Mouse (Mus musculus) CH12.LX (cell line): ENCODE measurements at regions not wholly inside any gene's neighbourhood (a gene's known extent, or its start where the extent isn't known, plus 50 kb on each side); places are given as distances from the start of the nearest gene placed in this dataset.

Experiments
- DNase-seq: peaks from one replicate; pipeline ENCODE4 v3.0.0-alpha.2; 2013; ENCODE audit errors: extremely low read depth
- H3K27ac ChIP-seq: 2 replicates; pipeline ENCODE4 v1.5.1; 2012; ENCODE audit warnings: low read depth, mild to moderate bottlenecking, control low read depth, moderate library complexity; ENCODE audit not compliant: insufficient read depth
- H3K27me3 ChIP-seq: replicated peaks from 2 replicates; pipeline ENCODE3; 2012; ENCODE audit warnings: inconsistent platforms
- H3K36me3 ChIP-seq, 2 experiments: replicated peaks in 1 of 2; 2 replicates each; pipeline versions ENCODE3 to v1.6.1; 2012; ENCODE audit warnings: inconsistent platforms in 1 of 2, low read length in 1 of 2, mild to moderate bottlenecking in 1 of 2, mixed read lengths in 1 of 2, moderate library complexity in 1 of 2; ENCODE audit not compliant: control insufficient read depth in 1 of 2, insufficient read depth in 1 of 2
- H3K4me1 ChIP-seq, 2 experiments: 2 replicates each; pipeline ENCODE4 v1.6.1; 2012; ENCODE audit warnings: inconsistent platforms in 1 of 2, moderate library complexity in 1 of 2; ENCODE audit not compliant: insufficient read depth in 2 of 2, control insufficient read depth in 1 of 2
- H3K4me2 ChIP-seq: 2 replicates; pipeline ENCODE4 v1.6.1; 2012; ENCODE audit warnings: low read depth, mild to moderate bottlenecking, control low read depth; ENCODE audit not compliant: poor library complexity, insufficient read depth, severe bottlenecking
- H3K4me3 ChIP-seq, 3 experiments: fragments of 150-350 bp in 1 of 3; sonication (generic) in 1 of 3; replicated peaks in 1 of 3; 2 replicates each; pipeline versions ENCODE3 to v1.5.1; 2011 to 2012; ENCODE audit warnings: low read depth in 2 of 3, low read length in 2 of 3, mild to moderate bottlenecking in 2 of 3, moderate library complexity in 2 of 3, control low read depth in 1 of 3, improper control_type of control experiment in 1 of 3, inconsistent platforms in 1 of 3, mixed read lengths in 1 of 3; ENCODE audit not compliant: poor library complexity in 1 of 3
- H3K79me2 ChIP-seq: replicated peaks from 2 replicates; pipeline ENCODE4 v1.6.1; 2012; ENCODE audit warnings: mild to moderate bottlenecking, moderate library complexity; ENCODE audit not compliant: control insufficient read depth, poor library complexity, insufficient read depth, severe bottlenecking; ENCODE audit errors: extremely low read depth
- H3K9ac ChIP-seq: 2 replicates; pipeline ENCODE4 v1.6.1; 2012; ENCODE audit warnings: low read depth, mild to moderate bottlenecking, control low read depth, moderate library complexity; ENCODE audit not compliant: insufficient read depth
- H3K9me3 ChIP-seq: replicated peaks from 2 replicates; pipeline ENCODE3; 2012; ENCODE audit warnings: low read length, inconsistent platforms, mixed read lengths
- CHD1 ChIP-seq: IDR thresholded peaks from 2 replicates; pipeline ENCODE4 v1.6.1; 2012; ENCODE audit warnings: low read depth, low read length, improper control_type of control experiment, inconsistent platforms
- CHD2 ChIP-seq: IDR thresholded peaks from 2 replicates; pipeline ENCODE4 v1.6.1; 2011; ENCODE audit warnings: low read length, improper control_type of control experiment
- CTCF ChIP-seq, 2 experiments: IDR thresholded peaks in 1 of 2; conservative IDR thresholded peaks in 1 of 2; 2 replicates each; pipeline ENCODE4 v1.5.1; 2011 to 2012; ENCODE audit warnings: low read depth in 2 of 2, low read length in 2 of 2, improper control_type of control experiment in 1 of 2, inconsistent platforms in 1 of 2, mild to moderate bottlenecking in 1 of 2, moderate library complexity in 1 of 2
- EP300 ChIP-seq: IDR thresholded peaks from 2 replicates; pipeline ENCODE4 v1.6.1; 2011; ENCODE audit warnings: low read length, improper control_type of control experiment
- GABPA ChIP-seq: IDR thresholded peaks from 2 replicates; pipeline ENCODE4 v1.6.1; 2012; ENCODE audit warnings: low read depth, low read length, improper control_type of control experiment, inconsistent platforms; ENCODE audit not compliant: insufficient replicate concordance
- HCFC1 ChIP-seq: IDR thresholded peaks from 2 replicates; pipeline ENCODE4 v1.6.1; 2012; ENCODE audit warnings: low read depth, mild to moderate bottlenecking, inconsistent platforms, low read length, improper control_type of control experiment
- IRF4 ChIP-seq: IDR thresholded peaks from 2 replicates; pipeline ENCODE4 v1.6.1; 2014; ENCODE audit warnings: low read depth, mild to moderate bottlenecking, inconsistent platforms, low read length, improper control_type of control experiment
- KAT2A ChIP-seq: IDR thresholded peaks from 2 replicates; pipeline ENCODE4 v1.6.1; 2012; ENCODE audit warnings: low read length, improper control_type of control experiment, inconsistent platforms; ENCODE audit not compliant: insufficient replicate concordance
- MAZ ChIP-seq: IDR thresholded peaks from 2 replicates; pipeline ENCODE4 v1.6.1; 2012; ENCODE audit warnings: low read depth, mild to moderate bottlenecking, inconsistent platforms, low read length, improper control_type of control experiment, moderate library complexity
- MXI1 ChIP-seq: IDR thresholded peaks from 2 replicates; pipeline ENCODE4 v1.6.1; 2011; ENCODE audit warnings: mild to moderate bottlenecking, low read depth, low read length, improper control_type of control experiment
- NELFE ChIP-seq: IDR thresholded peaks from 2 replicates; pipeline ENCODE4 v1.6.1; 2011; ENCODE audit warnings: low read depth, low read length, improper control_type of control experiment
- PAX5 ChIP-seq: IDR thresholded peaks from 2 replicates; pipeline ENCODE4 v1.6.1; 2012; ENCODE audit warnings: low read length, inconsistent platforms, mixed read lengths
- SIN3A ChIP-seq: IDR thresholded peaks from 2 replicates; pipeline ENCODE4 v1.6.1; 2012; ENCODE audit warnings: low read length, improper control_type of control experiment, inconsistent platforms
- SMC3 ChIP-seq: IDR thresholded peaks from 2 replicates; pipeline ENCODE4 v1.6.1; 2011; ENCODE audit warnings: low read depth, low read length, improper control_type of control experiment
- TBP ChIP-seq: conservative IDR thresholded peaks from 2 replicates; pipeline ENCODE4 v1.6.1; 2011; ENCODE audit warnings: low read depth, low read length, improper control_type of control experiment
- TCF12 ChIP-seq: IDR thresholded peaks from 2 replicates; pipeline ENCODE4 v1.6.1; 2014; ENCODE audit warnings: low read depth, mild to moderate bottlenecking, inconsistent platforms, low read length, improper control_type of control experiment
- UBTF ChIP-seq: IDR thresholded peaks from 2 replicates; pipeline ENCODE4 v1.6.1; 2012; ENCODE audit warnings: low read depth, mild to moderate bottlenecking, inconsistent platforms, low read length, improper control_type of control experiment, moderate library complexity
- USF2 ChIP-seq: conservative IDR thresholded peaks from 2 replicates; pipeline ENCODE4 v1.6.1; 2011; ENCODE audit warnings: low read depth, low read length, improper control_type of control experiment
- ZC3H11A ChIP-seq: IDR thresholded peaks from 2 replicates; pipeline ENCODE4 v1.6.1; 2012; ENCODE audit warnings: low read depth, mild to moderate bottlenecking, inconsistent platforms, low read length, improper control_type of control experiment
- ZKSCAN1 ChIP-seq: IDR thresholded peaks from 2 replicates; pipeline ENCODE4 v1.6.1; 2012; ENCODE audit warnings: low read depth, inconsistent platforms, low read length, improper control_type of control experiment, borderline replicate concordance
- ZNF384 ChIP-seq: IDR thresholded peaks from 2 replicates; pipeline ENCODE4 v1.6.1; 2012; ENCODE audit warnings: low read depth, low read length, improper control_type of control experiment, inconsistent platforms
- dilution Hi-C: fragments of 300-500 bp; cut with MboI; formaldehyde crosslinking; loops from 2 replicates; pipeline ENCODE4 v1.14.3; 2020; ENCODE audit warnings: low sequenced_read_pairs; ENCODE audit not compliant: extremely low pct_unique_long_range_greater_than_20kb, extremely low pct_ligation_motif_present
- in situ Hi-C: fragments of 300-500 bp; cut with MboI; formaldehyde crosslinking; loops from 3 replicates; pipeline ENCODE4 v1.14.3; 2019; ENCODE audit warnings: low sequenced_read_pairs, low pct_ligation_motif_present, low pct_unique_long_range_greater_than_20kb, mixed read lengths

DNA sequence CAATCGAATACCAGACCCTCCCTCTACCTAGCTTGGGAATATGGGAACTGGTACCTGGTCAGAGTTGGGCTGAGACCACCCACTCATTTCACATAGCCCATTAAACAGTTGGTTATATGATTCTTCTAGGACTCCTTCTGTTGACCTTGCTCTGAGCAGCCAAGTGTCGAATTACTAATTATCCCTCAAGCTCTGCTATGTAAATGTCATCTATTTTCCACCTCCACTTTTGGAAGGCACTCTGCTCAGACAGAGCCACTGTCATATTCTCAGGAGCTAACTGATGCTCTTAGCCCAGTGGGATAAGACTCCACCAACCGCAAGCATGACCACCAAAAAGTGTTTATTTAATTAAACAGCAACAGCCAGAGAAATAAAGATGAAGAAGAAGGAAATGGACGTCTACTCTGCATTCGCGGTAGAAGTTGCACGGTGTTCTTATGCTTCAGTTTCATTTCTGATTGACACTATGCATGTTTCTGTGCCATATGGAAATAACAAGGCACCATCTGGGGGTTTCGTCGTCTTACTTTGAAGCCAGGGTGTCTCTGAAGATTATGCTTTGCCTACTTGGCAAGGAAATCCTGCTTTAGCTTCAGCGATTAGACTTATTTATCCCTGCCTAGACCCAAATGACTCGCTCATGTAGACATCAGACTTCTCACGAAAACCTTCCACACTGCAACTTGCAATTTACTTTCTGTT is 206.5 kb downstream of the Csl start:
- H3K27me3 ChIP-seq, result no peaks in the 10 kb centered on the region
- in situ Hi-C loops (no loop called here), dilution Hi-C loops (no loop called here)
- no peak overlapping the region for H3K9ac ChIP-seq
- H3K4me1 ChIP-seq, result no peaks in the 10 kb centered on the region; a peak in 1 of 4 replicates
- TF ChIP-seq ZNF384, result no peak
- TF ChIP-seq NELFE, result no peak
- TF ChIP-seq CTCF (conservative IDR thresholded peaks at IDR 0.05 in 1 of 2, IDR thresholded peaks at IDR 0.05 in 1 of 2; ENCODE audit: low read depth in 2 of 2, low read length in 2 of 2), result no peak
- TF ChIP-seq HCFC1, result no peak
- no peak for TF ChIP-seq CHD1
- no peak for TF ChIP-seq GABPA
- TF ChIP-seq SIN3A, result no peak
- no peak for TF ChIP-seq KAT2A
- no peak for TF ChIP-seq SMC3
- no peak for TF ChIP-seq EP300
- TF ChIP-seq CHD2, result no peak
- no peak for TF ChIP-seq TCF12
- no peak for TF ChIP-seq UBTF
- no peak for TF ChIP-seq MXI1
- TF ChIP-seq IRF4, result no peak
- TF ChIP-seq, all 38 proteins: peak for 0
- no peaks in the 10 kb centered on the region for H3K79me2 ChIP-seq
- H3K4me3 ChIP-seq, result no peak overlapping the region
- H3K4me2 ChIP-seq, result 0 out of 2 replicates have a peak overlapping the region, but pooled peaks have one; percentile 5
- no peak overlapping the region for H3K27ac ChIP-seq
- no peaks in the 10 kb centered on the region for H3K9me3 ChIP-seq
- no peaks in the 10 kb centered on the region for H3K36me3 ChIP-seq
- no peak for DNase-seq

GRCm38 (mm10) chr10:99555021-99555420 is 204.4 kb downstream of the Csl start:
- dilution Hi-C loops, result no loop called here
- no peaks in the 10 kb centered on the region for H3K79me2 ChIP-seq
- H3K9me3 ChIP-seq, result no peaks in the 10 kb centered on the region
- no peak overlapping the region for H3K27ac ChIP-seq
- no peak overlapping the region for H3K9ac ChIP-seq
- in situ Hi-C loops, result no loop called here
- no peaks in the 10 kb centered on the region for H3K36me3 ChIP-seq
- no peak overlapping the region for H3K4me3 ChIP-seq
- H3K27me3 ChIP-seq, result no peaks in the 10 kb centered on the region
- no peaks in the 10 kb centered on the region; a peak in 1 of 4 replicates for H3K4me1 ChIP-seq
- DNase-seq, result no peak
- TF ChIP-seq MAZ (no peak), ZKSCAN1 (no peak), TBP (no peak), GABPA (no peak), USF2 (no peak), ZC3H11A (no peak), PAX5 (no peak)
- H3K4me2 ChIP-seq, result no peak overlapping the region; the same call in 1 of the 2 replicates
